Mouse (Mus musculus) liver, embryonic 14.5 days (tissue): ENCODE results near the gene Olfr1510.

Source experiments
- CTCF ChIP-seq: IDR thresholded peaks from 2 replicates; pipeline ENCODE4 v1.5.1; 2016; ENCODE audit warnings: antibody characterized with exemption, low read depth, control low read depth
- EP300 ChIP-seq: IDR thresholded peaks from 2 replicates; pipeline ENCODE4 v1.6.1; 2016; ENCODE audit warnings: antibody characterized with exemption, low read depth

DNA sequence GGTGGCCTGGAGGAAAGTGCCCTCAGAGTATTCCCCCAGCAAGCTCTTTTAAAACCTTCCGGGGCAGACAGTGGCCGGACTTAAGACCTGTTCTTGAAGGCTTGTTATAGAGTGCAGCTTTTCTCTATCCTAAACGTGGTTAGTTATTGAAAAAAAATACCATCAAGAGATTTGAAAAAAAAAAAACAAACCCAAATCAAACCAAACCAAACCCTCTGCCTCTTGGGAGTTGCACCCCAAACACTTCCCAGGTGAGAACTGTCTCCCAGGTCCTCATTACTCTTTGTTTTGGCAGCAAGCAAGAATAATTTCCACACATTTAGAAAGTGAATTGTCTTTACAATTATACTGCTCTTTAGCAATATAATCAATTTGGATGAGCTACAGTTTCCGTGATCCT, 16.9 kb downstream of the Olfr1510 start, which contains the start of gene Olfr1511:
- no peak for TF ChIP-seq CTCF
- TF ChIP-seq EP300: no peak
